Mouse (Mus musculus) lung, postnatal 0 days (tissue): ENCODE measurements around the gene Rgs3.

ENCODE experiments used
- CTCF ChIP-seq: IDR thresholded peaks from 2 replicates; pipeline ENCODE4 v1.5.1; 2016; ENCODE audit warnings: antibody characterized with exemption, mild to moderate bottlenecking
- EP300 ChIP-seq: IDR thresholded peaks from 2 replicates; pipeline ENCODE4 v1.6.1; 2016; ENCODE audit warnings: antibody characterized with exemption, mild to moderate bottlenecking, control low read depth

DNA sequence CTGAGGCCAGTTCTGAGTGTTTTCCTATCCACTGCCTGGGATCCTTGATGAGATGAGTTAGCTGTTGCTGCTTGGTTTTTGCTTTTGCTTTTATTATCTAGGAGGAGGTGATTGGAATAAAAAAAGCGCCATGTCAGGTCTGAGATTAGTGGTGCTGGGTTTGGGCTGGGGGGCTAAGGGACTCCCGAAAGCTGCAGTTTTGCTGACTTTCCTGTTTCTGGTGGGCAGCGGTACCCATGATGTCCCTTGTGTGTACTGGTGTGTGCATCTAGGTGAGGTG lies 60.3 kb downstream of the Rgs3 start:
- TF ChIP-seq CTCF (no peak), EP300 (no peak)
